Mouse (Mus musculus): Measurements from ENCODE around the gene Paxip1. TPM values are rescaled to one million over a fixed set of nuclear protein-coding genes. Genes with fewer than 3 reads are reported as not detected.

Paxip1 gene
- 27.0 and 30.1 TPM in 2 replicates for polyA plus RNA-seq (2015; fragmentation: Nextera tagmentation; extraction: Ambion mirVana)

GRCm38 (mm10) chr5:27791303-27792172 is at the start of gene Paxip1:
TSS of gene Paxip1 (minus strand) at chr5:27791691.
- Histone ChIP-seq H3K36me3 (peaks cover 19% of the 10 kb centered on the region), H3K27me3 (no peaks in the 10 kb centered on the region), H3K27ac (replicated peaks) (peak within 1 kb of the TSS; percentile 98), H3K4me3 (peak within 1 kb of the TSS; percentile 71), H3K4me2 (peak within 1 kb of the TSS; percentile 79), H3K9ac (peak within 1 kb of the TSS; percentile 67), H3K9me3 (no peaks in the 10 kb centered on the region), H3K4me1 (replicated peaks) (peaks cover 29% of the 10 kb centered on the region)
- ATAC-seq (ENCODE audit: low FRiP score, low read depth) = peak; percentile 97
- under 1% methylated on average over 73 of the region's 73 CpGs for WGBS

GRCm38 (mm10) chr5:27838061-27838460 is 46.6 kb upstream of the Paxip1 start:
- WGBS = 53% methylated on average over 4 of the region's 4 CpGs
- Histone ChIP-seq H3K27me3 (no peaks in the 10 kb centered on the region), H3K27ac (replicated peaks) (no peak overlapping the region), H3K36me3 (no peaks in the 10 kb centered on the region), H3K9ac (no peak overlapping the region), H3K4me2 (no peak overlapping the region), H3K4me3 (no peak overlapping the region), H3K9me3 (no peaks in the 10 kb centered on the region), H3K4me1 (replicated peaks) (peaks cover 14% of the 10 kb centered on the region)
- ATAC-seq (ENCODE audit: low FRiP score, low read depth) = no peak

- no peaks in the 10 kb centered on the region for H3K9me3 ChIP-seq
- ATAC-seq (ENCODE audit: low FRiP score, low read depth) = no peak
Measured at GRCm38 (mm10) chr5:27835096-27835495, 43.6 kb upstream of the Paxip1 start.

GRCm38 (mm10) chr5:27827971-27828370 is 36.5 kb upstream of the Paxip1 start:
- Histone ChIP-seq H3K27me3 (no peaks in the 10 kb centered on the region), H3K36me3 (no peaks in the 10 kb centered on the region), H3K4me2 (no peak overlapping the region), H3K4me3 (no peak overlapping the region), H3K9me3 (no peaks in the 10 kb centered on the region), H3K4me1 (replicated peaks) (no peaks in the 10 kb centered on the region), H3K27ac (replicated peaks) (no peak overlapping the region), H3K9ac (no peak overlapping the region)
- 87% methylated on average over 7 of the region's 7 CpGs for WGBS
- ATAC-seq (ENCODE audit: low FRiP score, low read depth) = no peak

More at GRCm38 (mm10) chr5:27835096-27835495, 43.6 kb upstream of the Paxip1 start:
- no peak overlapping the region for H3K4me2 ChIP-seq
- 85% methylated on average over 2 of the region's 2 CpGs for WGBS
- H3K4me1 ChIP-seq (replicated peaks) = no peaks in the 10 kb centered on the region
- H3K9ac ChIP-seq = no peak overlapping the region
- no peaks in the 10 kb centered on the region for H3K27me3 ChIP-seq
- no peak overlapping the region for H3K4me3 ChIP-seq
- no peaks in the 10 kb centered on the region for H3K36me3 ChIP-seq
- H3K27ac ChIP-seq (replicated peaks) = no peak overlapping the region

- Histone ChIP-seq H3K4me1 (replicated peaks) (no peaks in the 10 kb centered on the region), H3K4me2 (no peak overlapping the region), H3K27ac (replicated peaks) (no peak overlapping the region), H3K36me3 (no peaks in the 10 kb centered on the region), H3K9me3 (no peaks in the 10 kb centered on the region), H3K9ac (no peak overlapping the region), H3K27me3 (no peaks in the 10 kb centered on the region), H3K4me3 (no peak overlapping the region)
- 71% methylated on average over 6 of the region's 6 CpGs for WGBS
- ATAC-seq (ENCODE audit: low FRiP score, low read depth) = no peak
Measured at GRCm38 (mm10) chr5:27821161-27821560, 29.7 kb upstream of the Paxip1 start.

GRCm38 (mm10) chr5:27818840-27819672 is 27.6 kb upstream of the Paxip1 start:
- H3K27ac ChIP-seq (replicated peaks) = no peak overlapping the region
- H3K9ac ChIP-seq = no peak overlapping the region
- no peak overlapping the region for H3K4me2 ChIP-seq
- no peak for ATAC-seq (ENCODE audit: low FRiP score, low read depth)
- H3K4me1 ChIP-seq (replicated peaks) = no peaks in the 10 kb centered on the region
- H3K9me3 ChIP-seq = no peaks in the 10 kb centered on the region
- no peak overlapping the region for H3K4me3 ChIP-seq
- H3K27me3 ChIP-seq = no peaks in the 10 kb centered on the region
- 85% methylated on average over 3 of the region's 3 CpGs for WGBS
- no peaks in the 10 kb centered on the region for H3K36me3 ChIP-seq

- H3K9ac ChIP-seq = no peak overlapping the region
- no peak overlapping the region for H3K4me2 ChIP-seq
- H3K4me3 ChIP-seq = no peak overlapping the region
- H3K27ac ChIP-seq (replicated peaks) = no peak overlapping the region
- no peak for ATAC-seq (ENCODE audit: low FRiP score, low read depth)
- no peaks in the 10 kb centered on the region for H3K4me1 ChIP-seq (replicated peaks)
- 84% methylated on average over 2 of the region's 2 CpGs for WGBS
- H3K27me3 ChIP-seq = no peaks in the 10 kb centered on the region
- no peaks in the 10 kb centered on the region for H3K9me3 ChIP-seq
- H3K36me3 ChIP-seq = no peaks in the 10 kb centered on the region
Measured at GRCm38 (mm10) chr5:27814282-27814681, 22.8 kb upstream of the Paxip1 start.

- Histone ChIP-seq H3K27me3 (no peaks in the 10 kb centered on the region), H3K4me2 (no peak overlapping the region), H3K4me1 (replicated peaks) (peaks cover 27% of the 10 kb centered on the region), H3K9ac (no peak overlapping the region), H3K36me3 (no peaks in the 10 kb centered on the region), H3K27ac (replicated peaks) (no peak overlapping the region), H3K4me3 (no peak overlapping the region), H3K9me3 (no peaks in the 10 kb centered on the region)
- 26% methylated on average over 1 of the region's 1 CpGs for WGBS
- no peak for ATAC-seq (ENCODE audit: low FRiP score, low read depth)
Measured at GRCm38 (mm10) chr5:27793923-27794322, 2.4 kb upstream of the Paxip1 start.

- H3K4me1 ChIP-seq (replicated peaks) = peaks cover 29% of the 10 kb centered on the region
- no peak for ATAC-seq (ENCODE audit: low FRiP score, low read depth)
Measured at GRCm38 (mm10) chr5:27792531-27793205, 1.2 kb upstream of the Paxip1 start.

GRCm38 (mm10) chr5:27792173-27792470 is 631 bp upstream of the Paxip1 start:
- H3K27ac ChIP-seq (replicated peaks) = peak overlapping the region; percentile 98
- WGBS = 23% methylated on average over 8 of the region's 8 CpGs
- ATAC-seq (ENCODE audit: low FRiP score, low read depth) = no peak
- no peaks in the 10 kb centered on the region for H3K27me3 ChIP-seq
- H3K4me1 ChIP-seq (replicated peaks) = peaks cover 29% of the 10 kb centered on the region
- H3K36me3 ChIP-seq = peaks cover 14% of the 10 kb centered on the region
- peak overlapping the region; percentile 79 for H3K4me2 ChIP-seq
- peak overlapping the region; percentile 67 for H3K9ac ChIP-seq
- no peaks in the 10 kb centered on the region for H3K9me3 ChIP-seq
- H3K4me3 ChIP-seq = peak overlapping the region; percentile 71

More at GRCm38 (mm10) chr5:27792531-27793205, 1.2 kb upstream of the Paxip1 start:
- H3K4me3 ChIP-seq = peak overlapping the region; percentile 71
- 66% methylated on average over 9 of the region's 9 CpGs for WGBS
- peaks cover 10% of the 10 kb centered on the region for H3K36me3 ChIP-seq
- H3K27me3 ChIP-seq = no peaks in the 10 kb centered on the region
- peak overlapping the region; percentile 79 for H3K4me2 ChIP-seq
- no peak overlapping the region for H3K27ac ChIP-seq (replicated peaks)
- peak overlapping the region; percentile 67; the same call in 1 of the 2 replicates for H3K9ac ChIP-seq
- no peaks in the 10 kb centered on the region for H3K9me3 ChIP-seq

- Histone ChIP-seq H3K4me2 (peak overlapping the region; percentile 79), H3K27me3 (no peaks in the 10 kb centered on the region), H3K4me1 (replicated peaks) (peaks cover 29% of the 10 kb centered on the region), H3K27ac (replicated peaks) (peak overlapping the region; percentile 98), H3K36me3 (peaks cover 25% of the 10 kb centered on the region), H3K4me3 (peak overlapping the region; percentile 71), H3K9me3 (no peaks in the 10 kb centered on the region), H3K9ac (peak overlapping the region; percentile 67)
- peak; percentile 85 for ATAC-seq (ENCODE audit: low FRiP score, low read depth)
- WGBS = under 1% methylated on average over 47 of the region's 47 CpGs
Measured at GRCm38 (mm10) chr5:27790910-27791288, 592 bp downstream of the Paxip1 start.

All from hindbrain, embryonic 15.5 days (tissue).